Mouse (Mus musculus): ENCODE data around the gene Clps.

DNA sequence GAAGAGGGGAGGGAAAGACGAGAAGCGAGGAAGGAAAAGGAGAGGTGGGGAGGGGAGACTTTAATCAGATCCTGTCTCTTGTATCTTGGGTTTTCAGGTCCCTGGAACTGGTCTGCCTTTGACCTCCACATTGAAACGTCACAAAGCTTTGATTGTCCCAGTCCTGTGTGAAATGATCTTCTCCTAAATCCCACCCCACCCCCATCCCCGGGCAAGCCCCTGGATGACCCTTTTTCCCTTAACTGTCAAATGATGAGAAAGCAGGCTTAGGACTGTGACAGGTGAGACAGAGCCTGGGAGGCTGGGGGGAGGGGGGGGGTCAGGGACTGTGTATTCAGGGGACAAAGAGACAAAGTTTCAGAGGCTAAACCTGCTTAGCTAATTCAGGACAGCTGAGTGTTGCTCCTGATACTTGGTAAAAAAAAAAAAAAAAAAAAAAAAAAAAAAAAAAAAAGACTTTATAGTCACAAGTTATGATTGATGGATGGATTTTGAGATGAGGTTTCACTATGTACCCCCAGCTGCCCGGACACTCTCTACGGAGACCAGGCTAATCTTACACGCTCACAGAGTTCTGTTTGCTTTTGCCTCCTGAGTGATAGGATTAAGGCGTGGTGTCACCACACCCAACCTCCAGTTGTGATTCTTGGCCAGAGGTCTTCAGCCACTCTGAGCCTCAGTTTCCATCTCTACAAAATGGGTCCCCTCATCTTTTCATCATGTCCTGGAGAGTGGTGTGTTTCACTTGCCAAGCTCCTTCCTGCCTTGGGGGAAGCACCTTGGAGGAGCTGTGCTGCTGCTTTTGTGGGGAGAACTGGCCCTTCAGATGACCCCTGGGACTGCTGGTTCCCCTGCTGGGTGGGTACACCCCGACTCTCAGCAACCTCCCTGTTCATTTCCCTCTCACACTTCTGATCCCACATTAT, 48.7 kb downstream of the Clps start:
- no peak for TF ChIP-seq ZC3H11A (IDR thresholded peaks at IDR 0.05; ENCODE audit: borderline replicate concordance, low read depth, low read length)
- TF ChIP-seq MAFK (IDR thresholded peaks at IDR 0.05; ENCODE audit: insufficient read depth, low read depth, low read length): no peak
- no peak for TF ChIP-seq CHD2 (IDR thresholded peaks at IDR 0.05; ENCODE audit: low read depth, low read length)
- TF ChIP-seq ZNF384 (IDR thresholded peaks at IDR 0.05; ENCODE audit: low read depth, low read length): peak; percentile 76
- no peak for TF ChIP-seq HCFC1 (IDR thresholded peaks at IDR 0.05; ENCODE audit: borderline replicate concordance, insufficient read depth, low read length)
